28 mouse cellular contexts compared by ENCODE assay signal in the genomic region with DNA sequence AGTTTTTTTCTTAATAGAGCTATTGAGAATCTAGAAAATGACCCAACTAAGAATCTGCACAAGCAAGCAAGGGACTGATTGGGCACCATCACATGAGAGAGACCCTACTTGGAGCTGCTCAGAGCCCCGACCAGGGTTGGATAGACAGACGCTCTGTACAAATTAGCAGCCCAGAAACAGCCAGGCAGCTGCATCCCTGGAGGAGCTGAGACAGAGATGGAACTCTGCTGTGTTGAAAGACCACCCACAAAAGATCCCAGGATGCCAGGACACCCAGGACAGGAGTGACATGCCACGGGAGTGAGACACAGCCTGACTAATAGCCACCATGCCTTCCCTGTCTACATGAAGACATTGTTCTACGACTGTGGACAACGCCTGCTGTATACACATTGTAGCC.
"Had no signal": no experiment of that assay in that cellular context is flagged by ENCODE, and none has a peak within 500 bp of the region (broad histone marks: within the 10 kb centered on the region; RNA-seq: fewer than 3 reads in every experiment).

No protein-coding gene starts in this region.

- ATAC-seq: forebrain, embryonic 13.5 days; forebrain, embryonic 14.5 days; forebrain, embryonic 15.5 days; forebrain, embryonic 16.5 days; forebrain, postnatal 0 days had no signal

- H3K27me3 ChIP-seq: embryonic facial prominence, embryonic 12.5 days; embryonic facial prominence, embryonic 13.5 days; embryonic facial prominence, embryonic 15.5 days; forebrain, embryonic 12.5 days; forebrain, embryonic 13.5 days; forebrain, embryonic 15.5 days had no signal

- H3K27ac ChIP-seq: embryonic facial prominence, embryonic 10.5 days; embryonic facial prominence, embryonic 12.5 days; embryonic facial prominence, embryonic 13.5 days; embryonic facial prominence, embryonic 15.5 days; forebrain, embryonic 10.5 days; forebrain, embryonic 12.5 days; forebrain, embryonic 13.5 days; forebrain, embryonic 15.5 days; gastrocnemius, adult 2 months; heart, adult 2 months had no signal

- H3K4me1 ChIP-seq: embryonic facial prominence, embryonic 10.5 days; embryonic facial prominence, embryonic 12.5 days; embryonic facial prominence, embryonic 15.5 days; forebrain, embryonic 10.5 days; forebrain, embryonic 12.5 days; forebrain, embryonic 13.5 days; forebrain, embryonic 15.5 days had no signal

- H3K4me3 ChIP-seq: embryonic facial prominence, embryonic 10.5 days; embryonic facial prominence, embryonic 12.5 days; embryonic facial prominence, embryonic 13.5 days; embryonic facial prominence, embryonic 15.5 days; erythroblast, embryonic 14.5 days; forebrain, embryonic 10.5 days; forebrain, embryonic 12.5 days; forebrain, embryonic 13.5 days; forebrain, embryonic 15.5 days; gastrocnemius, adult 2 months; heart, adult 2 months had no signal

- H3K4me2 ChIP-seq: embryonic facial prominence, embryonic 12.5 days; embryonic facial prominence, embryonic 13.5 days; embryonic facial prominence, embryonic 15.5 days; forebrain, embryonic 12.5 days; forebrain, embryonic 13.5 days; forebrain, embryonic 15.5 days had no signal

- H3K36me3 ChIP-seq: embryonic facial prominence, embryonic 10.5 days; embryonic facial prominence, embryonic 12.5 days; embryonic facial prominence, embryonic 13.5 days; embryonic facial prominence, embryonic 15.5 days; forebrain, embryonic 10.5 days; forebrain, embryonic 12.5 days; forebrain, embryonic 15.5 days had no signal

- H3K9ac ChIP-seq: embryonic facial prominence, embryonic 12.5 days; embryonic facial prominence, embryonic 13.5 days; embryonic facial prominence, embryonic 15.5 days; forebrain, embryonic 12.5 days; forebrain, embryonic 13.5 days; forebrain, embryonic 15.5 days; forebrain, postnatal 0 days had no signal

- DNase-seq: cerebellum, adult 2 months; cerebellum, adult 8-10 months; cerebellum, adult 9-10 months; cerebellum, adult 9-11 months; cerebellum, postnatal 10 days; cerebellum, postnatal 14 days; cerebellum, postnatal 25 days; cerebellum, postnatal 36 days; embryo, embryonic 11 days; forebrain, postnatal 0 days; gastrocnemius, adult 2 months; gastrocnemius, postnatal 10 days; gastrocnemius, postnatal 14 days; gastrocnemius, postnatal 25 days; gastrocnemius, postnatal 36 days; heart, adult 18-20 months; heart, adult 2 months had no signal

- H3K9me3 ChIP-seq: embryonic facial prominence, embryonic 10.5 days; embryonic facial prominence, embryonic 12.5 days; embryonic facial prominence, embryonic 13.5 days; embryonic facial prominence, embryonic 15.5 days; forebrain, embryonic 10.5 days; forebrain, embryonic 12.5 days; forebrain, embryonic 13.5 days; forebrain, embryonic 15.5 days had no signal
